In genomic region chr3:95689940-95690339, GRCm38 (mm10) we compare ENCODE assay signal across 15 mouse cellular contexts. TPM values are rescaled to one million over a fixed set of nuclear protein-coding genes. Genes with fewer than 3 reads are reported as not detected.
DNase-seq lines count a peak whose midpoint lies in the region; ATAC-seq and TF ChIP-seq lines count a peak whose summit lies in the region.
"Had no signal": no experiment of that assay in that cellular context is flagged by ENCODE, and none has a peak within 500 bp of the region (broad histone marks: within the 10 kb centered on the region; RNA-seq: fewer than 3 reads in every experiment).

No protein-coding gene starts in this region.

- TF ChIP-seq CTCF in thymus, adult 2 months (IDR thresholded peaks at IDR 0.05; ENCODE audit: borderline replicate concordance, control insufficient read depth, extremely low read depth, insufficient read depth, low read length, poor library complexity), result no peak

- peak overlapping the region; percentile 66; the same call in 1 of the 2 replicates for H3K27ac ChIP-seq in kidney, embryonic 14.5 days (ENCODE audit: low read depth, low read length)
- no peak overlapping the region for H3K27ac ChIP-seq in ES-E14 (ENCODE audit: insufficient read depth, low read depth, low read length, poor library complexity, severe bottlenecking)
- no peak overlapping the region for H3K27ac ChIP-seq in embryonic facial prominence, embryonic 14.5 days (replicated peaks; ENCODE audit: low read depth, low read length)
- H3K27ac ChIP-seq in intestine, embryonic 15.5 days, result peak overlapping the region; percentile 51; the same call in 1 of the 2 replicates
- H3K27ac ChIP-seq in thymus, adult 2 months (ENCODE audit: control insufficient read depth, insufficient read depth, low read length), result no peak overlapping the region
- H3K27ac ChIP-seq: embryonic facial prominence, embryonic 12.5 days; hindbrain, embryonic 15.5 days; macrophage; neural tube, embryonic 15.5 days had no signal

- no peak overlapping the region for H3K4me2 ChIP-seq in kidney, embryonic 14.5 days (replicated peaks; ENCODE audit: low read depth, low read length)
- no peak overlapping the region for H3K4me2 ChIP-seq in embryonic facial prominence, embryonic 14.5 days (ENCODE audit: low read depth, low read length)
- H3K4me2 ChIP-seq in intestine, embryonic 15.5 days (replicated peaks), result 0 out of 2 replicates have a peak overlapping the region, but pooled peaks have one; percentile 24
- H3K4me2 ChIP-seq: embryonic facial prominence, embryonic 12.5 days; hindbrain, embryonic 15.5 days; limb, embryonic 15.5 days; neural tube, embryonic 15.5 days had no signal

- no peaks in the 10 kb centered on the region for H3K9me3 ChIP-seq in kidney, embryonic 14.5 days (ENCODE audit: control insufficient read depth, low read length)
- H3K9me3 ChIP-seq in ES-E14 (ENCODE audit: control insufficient read depth, insufficient read depth, low read depth, low read length), result no peaks in the 10 kb centered on the region
- H3K9me3 ChIP-seq in embryonic facial prominence, embryonic 14.5 days (ENCODE audit: control insufficient read depth, low read length), result no peaks in the 10 kb centered on the region
- H3K9me3 ChIP-seq in intestine, embryonic 15.5 days, result no peaks in the 10 kb centered on the region
- H3K9me3 ChIP-seq: embryonic facial prominence, embryonic 12.5 days; hindbrain, embryonic 15.5 days; limb, embryonic 15.5 days; neural tube, embryonic 15.5 days had no signal

- in situ Hi-C loops in ES-E14 (cut with MboI; ENCODE audit: low sequenced_read_pairs in 2 of 2, unreplicated experiment in 2 of 2), result no loop called here

- H3K4me3 ChIP-seq in kidney, embryonic 14.5 days (ENCODE audit: low read length), result no peak overlapping the region
- no peak overlapping the region for H3K4me3 ChIP-seq in ES-E14 (ENCODE audit: insufficient read depth in 1 of 2, low read depth in 1 of 2, low read length in 2 of 2, poor library complexity in 1 of 2, severe bottlenecking in 1 of 2)
- no peak overlapping the region for H3K4me3 ChIP-seq in embryonic facial prominence, embryonic 14.5 days (ENCODE audit: low read depth, low read length)
- H3K4me3 ChIP-seq in intestine, embryonic 15.5 days (replicated peaks), result no peak overlapping the region
- H3K4me3 ChIP-seq in thymus, adult 2 months (ENCODE audit: control insufficient read depth, insufficient read depth, low read length), result no peak overlapping the region
- H3K4me3 ChIP-seq: embryonic facial prominence, embryonic 12.5 days; hindbrain, embryonic 15.5 days; limb, embryonic 15.5 days; neural tube, embryonic 15.5 days had no signal

- no peak for DNase-seq in kidney, adult 18-20 months
- no peak for DNase-seq in ES-E14 (ENCODE audit: low read depth, low spot score)
- DNase-seq in embryonic facial prominence, embryonic 14.5 days (ENCODE audit: low spot score), result peak; percentile 46
- no peak for DNase-seq in yolk sac, embryonic 10.5 days (ENCODE audit: low spot score)
- DNase-seq in thymus, adult 2 months, result no peak
- DNase-seq: cerebellum, postnatal 10 days; thymus, postnatal 25 days had no signal

- H3K9ac ChIP-seq in kidney, embryonic 14.5 days (ENCODE audit: low read depth, low read length), result no peak overlapping the region
- no peak overlapping the region for H3K9ac ChIP-seq in ES-E14 (ENCODE audit: insufficient read depth, low read depth, low read length, poor library complexity, severe bottlenecking)
- no peak overlapping the region for H3K9ac ChIP-seq in embryonic facial prominence, embryonic 14.5 days (ENCODE audit: low read depth, low read length)
- H3K9ac ChIP-seq in intestine, embryonic 15.5 days, result no peak overlapping the region
- H3K9ac ChIP-seq: embryonic facial prominence, embryonic 12.5 days; hindbrain, embryonic 15.5 days; limb, embryonic 15.5 days; neural tube, embryonic 15.5 days had no signal

- 34% methylated on average over 2 of the region's 2 CpGs for WGBS in kidney, embryonic 14.5 days
- WGBS in embryonic facial prominence, embryonic 14.5 days, result 38% methylated on average over 2 of the region's 2 CpGs
- 29% methylated on average over 2 of the region's 2 CpGs for WGBS in intestine, embryonic 15.5 days
- WGBS in thymus, adult 2 months, result 88% methylated on average over 2 of the region's 2 CpGs

- no peaks in the 10 kb centered on the region for H3K36me3 ChIP-seq in kidney, embryonic 14.5 days (ENCODE audit: control insufficient read depth, insufficient read depth, low read length)
- H3K36me3 ChIP-seq in ES-E14 (ENCODE audit: control insufficient read depth, insufficient read depth, low read length, poor library complexity, severe bottlenecking), result no peaks in the 10 kb centered on the region
- no peaks in the 10 kb centered on the region for H3K36me3 ChIP-seq in embryonic facial prominence, embryonic 14.5 days (ENCODE audit: control insufficient read depth, insufficient read depth, low read length)
- H3K36me3 ChIP-seq in intestine, embryonic 15.5 days, result no peaks in the 10 kb centered on the region
- H3K36me3 ChIP-seq in thymus, adult 2 months (ENCODE audit: control insufficient read depth, insufficient read depth, low read length), result no peaks in the 10 kb centered on the region
- H3K36me3 ChIP-seq: embryonic facial prominence, embryonic 12.5 days; hindbrain, embryonic 15.5 days; limb, embryonic 15.5 days; neural tube, embryonic 15.5 days had no signal

- TF ChIP-seq POLR2A in thymus, adult 2 months (IDR thresholded peaks at IDR 0.05; ENCODE audit: control insufficient read depth, extremely low read depth, insufficient read depth, low read length, poor library complexity), result no peak

- peaks cover 45% of the 10 kb centered on the region for H3K4me1 ChIP-seq in kidney, embryonic 14.5 days (ENCODE audit: control insufficient read depth, insufficient read depth, low read length)
- H3K4me1 ChIP-seq in ES-E14 (ENCODE audit: control insufficient read depth in 2 of 2, insufficient read depth in 2 of 2, low read length in 2 of 2, poor library complexity in 1 of 2), result peaks cover 3 to 13% of the 10 kb centered on the region in 2 experiments; a peak in 1 of 4 replicates
- H3K4me1 ChIP-seq in embryonic facial prominence, embryonic 14.5 days (ENCODE audit: control insufficient read depth, insufficient read depth, low read length), result peaks cover 27% of the 10 kb centered on the region
- H3K4me1 ChIP-seq in intestine, embryonic 15.5 days (replicated peaks), result peaks cover 27% of the 10 kb centered on the region
- peaks cover 13% of the 10 kb centered on the region for H3K4me1 ChIP-seq in thymus, adult 2 months (replicated peaks; ENCODE audit: control insufficient read depth, insufficient read depth, low read length)

- H3K27me3 ChIP-seq in kidney, embryonic 14.5 days (ENCODE audit: control insufficient read depth, insufficient read depth, low read length), result no peaks in the 10 kb centered on the region
- H3K27me3 ChIP-seq in embryonic facial prominence, embryonic 14.5 days (replicated peaks; ENCODE audit: control insufficient read depth, insufficient read depth, low read length), result no peaks in the 10 kb centered on the region
- H3K27me3 ChIP-seq in intestine, embryonic 15.5 days (replicated peaks), result no peaks in the 10 kb centered on the region
- no peaks in the 10 kb centered on the region for H3K27me3 ChIP-seq in thymus, adult 2 months (ENCODE audit: control insufficient read depth, insufficient read depth, low read length)
- H3K27me3 ChIP-seq: embryonic facial prominence, embryonic 12.5 days; hindbrain, embryonic 15.5 days; limb, embryonic 15.5 days; neural tube, embryonic 15.5 days had no signal

- no peak for ATAC-seq in kidney, embryonic 14.5 days (ENCODE audit: low FRiP score, low TSS enrichment)
- ATAC-seq in embryonic facial prominence, embryonic 14.5 days (ENCODE audit: low read depth), result no peak
- no peak for ATAC-seq in intestine, embryonic 15.5 days
- ATAC-seq: forebrain, embryonic 16.5 days had no signal

TF ChIP-seq in ES-E14, 5 proteins besides CTCF, POLR2A, EP300 and RAD21:
- TF ChIP-seq HCFC1 (IDR thresholded peaks at IDR 0.05; ENCODE audit: borderline replicate concordance, insufficient read depth, low read length) (no peak), ZC3H11A (IDR thresholded peaks at IDR 0.05; ENCODE audit: borderline replicate concordance, low read depth, low read length) (no peak), MAFK (IDR thresholded peaks at IDR 0.05; ENCODE audit: insufficient read depth, low read depth, low read length) (0 out of 2 replicates have a peak, but pooled peaks have one; percentile 31), CHD2 (IDR thresholded peaks at IDR 0.05; ENCODE audit: low read depth, low read length) (no peak)

RNA-seq across cellular contexts. Expression of gene Adamtsl4, which starts 2.2 kb away (rescaled TPM):
- polyA plus RNA-seq in kidney, embryonic 14.5 days (2014; fragmentation: Nextera tagmentation; extraction: Ambion mirVana), result 2.0 and 3.7 TPM in 2 replicates
- total RNA-seq in ES-E14 (2012; rRNA removed), result 1.9 and 5.0 TPM in 2 replicates
- polyA plus RNA-seq in embryonic facial prominence, embryonic 14.5 days (2014; fragmentation: Nextera tagmentation; extraction: Ambion mirVana), result 2.8 and 3.8 TPM in 2 replicates
- 2.3 and 3.0 TPM in 2 replicates for polyA plus RNA-seq in intestine, embryonic 15.5 days (2015; fragmentation: Nextera tagmentation; extraction: Ambion mirVana)
- polyA plus RNA-seq in thymus, adult 2 months (2012; rRNA removed), result 3.1 and 4.1 TPM in 2 replicates

RNA-seq across cellular contexts. Expression of gene Mcl1, which starts 31.4 kb away (rescaled TPM):
- 47.4 and 76.1 TPM in 2 replicates for polyA plus RNA-seq in kidney, embryonic 14.5 days (2014; fragmentation: Nextera tagmentation; extraction: Ambion mirVana)
- total RNA-seq in ES-E14 (2012; rRNA removed), result 207 and 253 TPM in 2 replicates
- polyA plus RNA-seq in embryonic facial prominence, embryonic 14.5 days (2014; fragmentation: Nextera tagmentation; extraction: Ambion mirVana), result 62.0 and 65.8 TPM in 2 replicates
- polyA plus RNA-seq in intestine, embryonic 15.5 days (2015; fragmentation: Nextera tagmentation; extraction: Ambion mirVana), result 50.5 and 52.3 TPM in 2 replicates
- polyA plus RNA-seq in thymus, adult 2 months (2012; rRNA removed), result 145 and 198 TPM in 2 replicates

RNA-seq across cellular contexts. Expression of gene Ecm1, which starts 49.4 kb away (rescaled TPM):
- polyA plus RNA-seq in kidney, embryonic 14.5 days (2014; fragmentation: Nextera tagmentation; extraction: Ambion mirVana), result 168 and 204 TPM in 2 replicates
- 4.1 and 13.4 TPM in 2 replicates for total RNA-seq in ES-E14 (2012; rRNA removed)
- polyA plus RNA-seq in embryonic facial prominence, embryonic 14.5 days (2014; fragmentation: Nextera tagmentation; extraction: Ambion mirVana), result 12.8 and 16.8 TPM in 2 replicates
- 20.2 and 20.9 TPM in 2 replicates for polyA plus RNA-seq in intestine, embryonic 15.5 days (2015; fragmentation: Nextera tagmentation; extraction: Ambion mirVana)
- 80.2 and 125 TPM in 2 replicates for polyA plus RNA-seq in thymus, adult 2 months (2012; rRNA removed)

Comparison
In these comparisons a context has a peak if more than half of its experiments do, and no peak if none do; other contexts are left out.
1. H3K27ac ChIP-seq: peak in kidney, embryonic 14.5 days (single experiment) and intestine, embryonic 15.5 days (single experiment); none in ES-E14 (single experiment), embryonic facial prominence, embryonic 14.5 days (single experiment) and thymus, adult 2 months (single experiment).